Mouse (Mus musculus): Measurements from ENCODE around the gene Lrig2. TPM values are rescaled to one million over a fixed set of nuclear protein-coding genes. Genes with fewer than 3 reads are reported as not detected.

Lrig2 gene
- 4.8 TPM for polyA plus RNA-seq (2012; fragmentation: generic; extraction: Trizol)

DNA sequence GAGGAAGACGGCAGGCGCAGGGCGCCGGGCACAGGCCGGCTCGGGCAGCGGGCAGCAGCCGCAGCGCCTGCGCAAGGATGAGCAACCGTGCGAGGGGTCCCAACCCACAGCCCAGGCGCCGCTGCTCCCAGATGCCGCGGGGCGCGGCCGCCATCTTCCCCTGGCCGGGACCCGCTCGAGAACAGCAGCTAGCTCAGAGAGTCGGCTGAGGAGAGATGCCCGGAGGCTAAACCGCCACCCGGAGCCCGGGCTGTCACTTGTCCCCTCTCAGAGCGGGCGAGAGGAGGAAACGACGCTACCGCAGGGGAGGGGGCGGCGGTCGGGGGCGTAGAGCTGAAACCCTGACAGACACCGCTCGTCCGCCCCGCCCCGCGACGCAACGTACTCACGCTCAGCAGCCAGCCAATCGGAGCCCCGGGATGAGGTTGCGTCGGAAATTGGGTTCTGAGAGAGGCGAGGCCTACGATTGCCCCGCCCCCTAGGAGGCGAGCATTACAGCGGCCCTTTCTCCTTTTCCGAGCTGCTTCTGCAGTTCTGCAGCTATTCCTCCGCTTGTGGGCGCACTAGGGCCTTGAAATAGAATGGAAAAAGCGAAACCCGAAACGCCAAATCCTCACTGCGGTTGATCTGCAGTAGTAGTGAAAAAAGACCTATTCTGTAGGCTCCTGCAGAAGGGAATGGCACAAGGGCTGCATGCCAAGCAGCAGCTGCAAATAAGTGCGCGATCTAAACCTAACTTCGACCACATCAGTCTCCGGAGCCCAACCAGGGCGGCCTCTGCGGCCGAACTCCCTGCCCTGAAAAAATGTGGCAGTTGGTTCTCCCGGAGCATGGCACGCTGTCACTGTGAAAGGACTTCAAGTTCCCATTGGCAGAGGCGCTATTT, at the start of gene Lrig2:
Gene Lrig2, minus strand, starts transcription at position 381 of the 886 bp plus-strand sequence.
- Histone ChIP-seq H3K4me2 (ENCODE audit: low read depth) (peak within 1 kb of the TSS; percentile 77), H3K36me3 (ENCODE audit: control insufficient read depth, insufficient read depth) (no peaks in the 10 kb centered on the region), H3K79me2 (ENCODE audit: control insufficient read depth, insufficient read depth) (peaks cover 41% of the 10 kb centered on the region), H3ac (ENCODE audit: control insufficient read depth, insufficient read length) (peak within 1 kb of the TSS; percentile 33), H3K27me3 (ENCODE audit: control insufficient read depth, insufficient read depth, insufficient read length) (no peaks in the 10 kb centered on the region), H3K4me3 (peak within 1 kb of the TSS; percentile 79)
- peak; percentile 53 for TF ChIP-seq SRF (IDR thresholded peaks at IDR 0.05; ENCODE audit: control insufficient read depth, insufficient read length, low read depth)
- TF ChIP-seq MYOG (IDR thresholded peaks at IDR 0.05; ENCODE audit: control insufficient read depth in 1 of 3, insufficient read depth in 1 of 3, insufficient read length in 2 of 3, low read depth in 2 of 3), result peak; percentile 60 to 86 (median 69)
- TF ChIP-seq TCF12 (IDR thresholded peaks at IDR 0.05; ENCODE audit: insufficient read depth, poor library complexity, severe bottlenecking), result peak; percentile 58
- TF ChIP-seq MAX (IDR thresholded peaks at IDR 0.05; ENCODE audit: low read depth), result no peak
- TF ChIP-seq MYOD1 (IDR thresholded peaks at IDR 0.05; ENCODE audit: control insufficient read depth in 1 of 3, insufficient read length in 2 of 3, low read depth in 2 of 3), result peak in 2 of 3 experiments; percentile 76 to 83
- peak; percentile 67 for TF ChIP-seq POLR2A (IDR thresholded peaks at IDR 0.05; ENCODE audit: insufficient read length, low read depth)
- TF ChIP-seq POLR2AphosphoS2 (IDR thresholded peaks at IDR 0.05; ENCODE audit: insufficient read length, low read depth), result peak; percentile 75
- no peak for TF ChIP-seq CEBPB (IDR thresholded peaks at IDR 0.05; ENCODE audit: insufficient read depth, poor library complexity, severe bottlenecking)

GRCm38 (mm10) chr3:104556624-104557023, 44.9 kb upstream of the Lrig2 start:
- no peaks in the 10 kb centered on the region for H3K36me3 ChIP-seq (ENCODE audit: control insufficient read depth, insufficient read depth)
- no peaks in the 10 kb centered on the region for H3K79me2 ChIP-seq (ENCODE audit: control insufficient read depth, insufficient read depth)
- no peaks in the 10 kb centered on the region for H3K27me3 ChIP-seq (ENCODE audit: control insufficient read depth, insufficient read depth, insufficient read length)
- no peak overlapping the region for H3K4me2 ChIP-seq (ENCODE audit: low read depth)
- H3K4me3 ChIP-seq, result no peak overlapping the region
- no peak overlapping the region for H3ac ChIP-seq (ENCODE audit: control insufficient read depth, insufficient read length)
- TF ChIP-seq E2F4 (IDR thresholded peaks at IDR 0.05; ENCODE audit: insufficient read depth), result no peak
- peak; percentile 92 for TF ChIP-seq CEBPB (IDR thresholded peaks at IDR 0.05; ENCODE audit: insufficient read depth, poor library complexity, severe bottlenecking)

DNA sequence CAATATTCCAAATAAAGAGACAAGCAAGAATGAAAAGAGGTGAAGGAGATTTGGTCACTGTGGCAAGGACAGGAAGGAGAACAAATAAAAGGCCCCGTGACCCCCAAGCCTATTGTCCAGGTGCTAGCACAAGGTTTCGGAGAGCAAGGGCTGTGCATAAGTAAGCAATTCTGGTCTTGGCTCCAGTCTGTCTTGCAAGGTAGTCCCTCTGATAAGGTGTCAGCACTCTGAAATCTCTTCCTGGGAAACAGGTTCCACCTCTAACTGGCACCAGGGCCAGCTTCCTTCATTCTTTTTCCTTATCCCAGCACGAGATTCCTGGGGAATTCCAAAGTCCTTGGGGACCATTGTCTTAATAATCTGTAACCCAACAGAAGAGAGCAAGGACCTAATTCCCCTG, 38.9 kb upstream of the Lrig2 start:
- H3ac ChIP-seq (ENCODE audit: control insufficient read depth, insufficient read length), result no peak overlapping the region
- H3K27me3 ChIP-seq (ENCODE audit: control insufficient read depth, insufficient read depth, insufficient read length), result no peaks in the 10 kb centered on the region
- no peak overlapping the region for H3K4me3 ChIP-seq
- H3K36me3 ChIP-seq (ENCODE audit: control insufficient read depth, insufficient read depth), result no peaks in the 10 kb centered on the region
- no peaks in the 10 kb centered on the region for H3K79me2 ChIP-seq (ENCODE audit: control insufficient read depth, insufficient read depth)
- no peak for TF ChIP-seq SRF (IDR thresholded peaks at IDR 0.05; ENCODE audit: control insufficient read depth, insufficient read length, low read depth)
- TF ChIP-seq MAX (IDR thresholded peaks at IDR 0.05; ENCODE audit: low read depth), result no peak
- TF ChIP-seq CEBPB (IDR thresholded peaks at IDR 0.05; ENCODE audit: insufficient read depth, poor library complexity, severe bottlenecking), result no peak
- TF ChIP-seq POLR2AphosphoS2 (IDR thresholded peaks at IDR 0.05; ENCODE audit: insufficient read length, low read depth), result no peak
- TF ChIP-seq E2F4 (IDR thresholded peaks at IDR 0.05; ENCODE audit: insufficient read depth), result no peak
- no peak overlapping the region for H3K4me2 ChIP-seq (ENCODE audit: low read depth)

DNA sequence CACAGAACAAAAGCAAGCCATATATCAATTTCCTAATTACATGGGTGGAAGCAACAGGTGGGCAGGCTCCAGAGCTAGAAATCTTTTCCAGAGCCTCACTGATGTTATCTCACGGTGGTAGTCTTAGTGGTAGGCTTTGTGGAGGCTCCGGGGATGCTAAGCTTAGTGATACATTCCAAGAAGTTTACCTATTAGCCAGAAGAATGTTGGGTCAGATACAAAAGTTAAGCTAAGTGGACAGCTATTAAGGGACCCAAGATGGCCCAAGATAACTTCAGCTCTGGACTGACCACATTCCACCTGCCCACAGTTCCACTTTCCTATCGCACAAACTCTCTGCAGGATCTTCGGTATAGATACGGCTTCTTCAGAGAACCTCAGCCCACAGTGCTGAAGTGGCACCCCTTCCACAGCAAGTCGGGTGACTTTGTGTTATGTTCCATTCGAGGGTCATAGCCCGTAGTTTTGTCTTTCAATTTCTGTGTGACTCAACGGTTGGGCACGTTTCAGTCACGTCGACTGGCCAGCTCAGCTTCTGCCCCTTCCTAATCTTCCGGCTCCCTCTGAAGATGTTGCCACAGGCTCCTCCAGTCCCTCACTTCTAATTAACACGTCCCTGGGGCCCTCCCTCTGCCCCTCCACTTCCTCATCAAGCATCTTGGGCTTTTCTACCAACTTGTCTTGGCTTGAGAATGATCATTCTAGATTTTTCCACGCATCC, 36.8 kb upstream of the Lrig2 start:
- Histone ChIP-seq H3K36me3 (ENCODE audit: control insufficient read depth, insufficient read depth) (no peaks in the 10 kb centered on the region), H3K79me2 (ENCODE audit: control insufficient read depth, insufficient read depth) (no peaks in the 10 kb centered on the region), H3K27me3 (ENCODE audit: control insufficient read depth, insufficient read depth, insufficient read length) (no peaks in the 10 kb centered on the region), H3K4me3 (no peak overlapping the region), H3ac (ENCODE audit: control insufficient read depth, insufficient read length) (no peak overlapping the region), H3K4me2 (ENCODE audit: low read depth) (peak overlapping the region; percentile 86)
- no peak for TF ChIP-seq MAX (IDR thresholded peaks at IDR 0.05; ENCODE audit: low read depth)
- peak in 1 of 3 experiments; percentile 20 for TF ChIP-seq MYOG (IDR thresholded peaks at IDR 0.05; ENCODE audit: control insufficient read depth in 1 of 3, insufficient read depth in 1 of 3, insufficient read length in 2 of 3, low read depth in 2 of 3)

GRCm38 (mm10) chr3:104543825-104544224, 32.1 kb upstream of the Lrig2 start:
- Histone ChIP-seq H3K27me3 (ENCODE audit: control insufficient read depth, insufficient read depth, insufficient read length) (no peaks in the 10 kb centered on the region), H3K36me3 (ENCODE audit: control insufficient read depth, insufficient read depth) (no peaks in the 10 kb centered on the region), H3K79me2 (ENCODE audit: control insufficient read depth, insufficient read depth) (no peaks in the 10 kb centered on the region), H3K4me2 (ENCODE audit: low read depth) (no peak overlapping the region), H3ac (ENCODE audit: control insufficient read depth, insufficient read length) (no peak overlapping the region), H3K4me3 (no peak overlapping the region)
- TF ChIP-seq SRF (IDR thresholded peaks at IDR 0.05; ENCODE audit: control insufficient read depth, insufficient read length, low read depth) (no peak), POLR2A (IDR thresholded peaks at IDR 0.05; ENCODE audit: insufficient read length, low read depth) (no peak)

DNA sequence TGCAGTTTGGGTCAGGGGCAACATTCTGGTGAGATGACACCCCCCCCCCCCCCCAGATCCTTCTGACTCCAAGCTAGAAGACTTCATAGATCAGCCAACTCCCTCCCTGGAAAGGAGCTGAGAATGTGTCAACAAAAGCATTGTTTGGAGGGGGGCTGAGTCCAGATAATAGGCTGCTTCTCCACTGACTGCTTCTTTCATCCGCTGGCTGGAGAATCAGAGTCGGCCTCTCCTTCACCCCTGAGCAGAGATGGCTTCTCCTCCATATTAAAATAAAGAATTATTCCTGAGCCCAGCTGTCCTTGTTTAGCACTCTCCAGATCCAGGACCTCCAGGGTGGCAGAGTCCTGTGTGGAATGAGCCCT, 30.3 kb upstream of the Lrig2 start:
- Histone ChIP-seq H3K79me2 (ENCODE audit: control insufficient read depth, insufficient read depth) (no peaks in the 10 kb centered on the region), H3K36me3 (ENCODE audit: control insufficient read depth, insufficient read depth) (no peaks in the 10 kb centered on the region), H3K4me2 (ENCODE audit: low read depth) (peak overlapping the region; percentile 68), H3ac (ENCODE audit: control insufficient read depth, insufficient read length) (no peak overlapping the region), H3K27me3 (ENCODE audit: control insufficient read depth, insufficient read depth, insufficient read length) (no peaks in the 10 kb centered on the region), H3K4me3 (peak overlapping the region; percentile 4)
- TF ChIP-seq SRF (IDR thresholded peaks at IDR 0.05; ENCODE audit: control insufficient read depth, insufficient read length, low read depth), result no peak
- TF ChIP-seq USF1 (IDR thresholded peaks at IDR 0.05; ENCODE audit: low read depth), result no peak
- no peak for TF ChIP-seq MYOG (IDR thresholded peaks at IDR 0.05; ENCODE audit: control insufficient read depth in 1 of 3, insufficient read depth in 1 of 3, insufficient read length in 2 of 3, low read depth in 2 of 3)
- TF ChIP-seq MYOD1 (IDR thresholded peaks at IDR 0.05; ENCODE audit: control insufficient read depth in 1 of 3, insufficient read length in 2 of 3, low read depth in 2 of 3), result no peak
- TF ChIP-seq CEBPB (IDR thresholded peaks at IDR 0.05; ENCODE audit: insufficient read depth, poor library complexity, severe bottlenecking), result no peak
- TF ChIP-seq POLR2A (IDR thresholded peaks at IDR 0.05; ENCODE audit: insufficient read length, low read depth), result no peak
- TF ChIP-seq REST (IDR thresholded peaks at IDR 0.05; ENCODE audit: insufficient read depth, insufficient read length), result no peak
- TF ChIP-seq POLR2AphosphoS2 (IDR thresholded peaks at IDR 0.05; ENCODE audit: insufficient read length, low read depth), result no peak

Data from myocyte (in vitro differentiated cells).